Mouse (Mus musculus): ENCODE results near the gene Vwa5b2. TPM values are rescaled to one million over a fixed set of nuclear protein-coding genes. Genes with fewer than 3 reads are reported as not detected.
A peak's percentile ranks its signal among the peaks of the same experiment; 100 is the strongest.

The Vwa5b2 gene
- polyA plus RNA-seq, 1 experiment from 2014 or later: 0.20 TPM

GRCm38 (mm10) chr16:20620399-20620735, 31.1 kb downstream of the Vwa5b2 start:
- WGBS (ENCODE audit: insufficient replicate concordance): 3% methylated on average over 9 of the region's 9 CpGs
- Histone ChIP-seq H3K27me3 (ENCODE audit: control insufficient read depth, insufficient read depth, low read length) (peaks cover 50% of the 10 kb centered on the region), H3K36me3 (ENCODE audit: control insufficient read depth, insufficient read depth, low read length) (no peaks in the 10 kb centered on the region), H3K4me3 (ENCODE audit: low read depth, low read length) (peak overlapping the region; percentile 71), H3K9me3 (replicated peaks; ENCODE audit: control insufficient read depth, low read length) (no peaks in the 10 kb centered on the region), H3K4me2 (peak overlapping the region; percentile 100), H3K9ac (ENCODE audit: low read depth, low read length) (no peak overlapping the region), H3K4me1 (ENCODE audit: control insufficient read depth, insufficient read depth, low read length) (peaks cover 26% of the 10 kb centered on the region), H3K27ac (ENCODE audit: low read depth, low read length) (no peak overlapping the region)
- ATAC-seq (replicated peaks; ENCODE audit: insufficient number of reproducible peaks, low FRiP score, low TSS enrichment): no peak

- Histone ChIP-seq H3K36me3 (ENCODE audit: control insufficient read depth, insufficient read depth, low read length) (no peaks in the 10 kb centered on the region), H3K4me2 (peak overlapping the region; percentile 100), H3K4me3 (ENCODE audit: low read depth, low read length) (peak overlapping the region; percentile 71), H3K27me3 (ENCODE audit: control insufficient read depth, insufficient read depth, low read length) (peaks cover 50% of the 10 kb centered on the region), H3K9ac (ENCODE audit: low read depth, low read length) (peak overlapping the region; percentile 76; the same call in 1 of the 2 replicates), H3K27ac (ENCODE audit: low read depth, low read length) (no peak overlapping the region), H3K9me3 (replicated peaks; ENCODE audit: control insufficient read depth, low read length) (no peaks in the 10 kb centered on the region), H3K4me1 (ENCODE audit: control insufficient read depth, insufficient read depth, low read length) (peaks cover 26% of the 10 kb centered on the region)
- 0 out of 2 replicates have a peak, but pooled peaks have one; percentile 8 for ATAC-seq (replicated peaks; ENCODE audit: insufficient number of reproducible peaks, low FRiP score, low TSS enrichment)
- under 1% methylated on average over 32 of the region's 32 CpGs for WGBS (ENCODE audit: insufficient replicate concordance)
Observed at GRCm38 (mm10) chr16:20620751-20621190, 31.5 kb downstream of the Vwa5b2 start.

- peak within 1 kb of the TSS; percentile 71 for H3K4me3 ChIP-seq (ENCODE audit: low read depth, low read length)
- H3K4me2 ChIP-seq: peak within 1 kb of the TSS; percentile 100
- under 1% methylated on average over 84 of the region's 92 CpGs for WGBS (ENCODE audit: insufficient replicate concordance)
- no peaks in the 10 kb centered on the region for H3K36me3 ChIP-seq (ENCODE audit: control insufficient read depth, insufficient read depth, low read length)
- no peaks in the 10 kb centered on the region for H3K9me3 ChIP-seq (replicated peaks; ENCODE audit: control insufficient read depth, low read length)
- H3K9ac ChIP-seq (ENCODE audit: low read depth, low read length): peak within 1 kb of the TSS; percentile 76
- H3K4me1 ChIP-seq (ENCODE audit: control insufficient read depth, insufficient read depth, low read length): peaks cover 26% of the 10 kb centered on the region
- H3K27me3 ChIP-seq (ENCODE audit: control insufficient read depth, insufficient read depth, low read length): peaks cover 50% of the 10 kb centered on the region
- H3K27ac ChIP-seq (ENCODE audit: low read depth, low read length): 0 out of 2 replicates have a peak within 1 kb of the TSS, but pooled peaks have one; percentile 10
- peak; percentile 52 for ATAC-seq (replicated peaks; ENCODE audit: insufficient number of reproducible peaks, low FRiP score, low TSS enrichment)
Observed at GRCm38 (mm10) chr16:20621191-20621990, 32.1 kb downstream of the Vwa5b2 start, which contains the start of gene Camk2n2. Camk2n2 (minus strand) TSS chr16:20621287.

GRCm38 (mm10) chr16:20621991-20622685, 32.9 kb downstream of the Vwa5b2 start:
- Histone ChIP-seq H3K27ac (ENCODE audit: low read depth, low read length) (0 out of 2 replicates have a peak overlapping the region, but pooled peaks have one; percentile 10), H3K36me3 (ENCODE audit: control insufficient read depth, insufficient read depth, low read length) (no peaks in the 10 kb centered on the region), H3K4me1 (ENCODE audit: control insufficient read depth, insufficient read depth, low read length) (peaks cover 26% of the 10 kb centered on the region), H3K9ac (ENCODE audit: low read depth, low read length) (peak overlapping the region; percentile 76), H3K9me3 (replicated peaks; ENCODE audit: control insufficient read depth, low read length) (no peaks in the 10 kb centered on the region), H3K27me3 (ENCODE audit: control insufficient read depth, insufficient read depth, low read length) (peaks cover 50% of the 10 kb centered on the region), H3K4me3 (ENCODE audit: low read depth, low read length) (peak overlapping the region; percentile 71), H3K4me2 (peak overlapping the region; percentile 100)
- peak; percentile 46; the same call in 1 of the 2 replicates for ATAC-seq (replicated peaks; ENCODE audit: insufficient number of reproducible peaks, low FRiP score, low TSS enrichment)
- under 1% methylated on average over 36 of the region's 37 CpGs for WGBS (ENCODE audit: insufficient replicate concordance)

- Histone ChIP-seq H3K4me2 (no peak overlapping the region), H3K9me3 (replicated peaks; ENCODE audit: control insufficient read depth, low read length) (no peaks in the 10 kb centered on the region), H3K4me3 (ENCODE audit: low read depth, low read length) (no peak overlapping the region), H3K27me3 (ENCODE audit: control insufficient read depth, insufficient read depth, low read length) (peaks cover 47% of the 10 kb centered on the region), H3K4me1 (ENCODE audit: control insufficient read depth, insufficient read depth, low read length) (peaks cover 26% of the 10 kb centered on the region), H3K27ac (ENCODE audit: low read depth, low read length) (no peak overlapping the region), H3K9ac (ENCODE audit: low read depth, low read length) (no peak overlapping the region), H3K36me3 (ENCODE audit: control insufficient read depth, insufficient read depth, low read length) (no peaks in the 10 kb centered on the region)
- 55% methylated on average over 2 of the region's 2 CpGs for WGBS (ENCODE audit: insufficient replicate concordance)
- no peak for ATAC-seq (replicated peaks; ENCODE audit: insufficient number of reproducible peaks, low FRiP score, low TSS enrichment)
Observed at GRCm38 (mm10) chr16:20623211-20623610, 33.9 kb downstream of the Vwa5b2 start.

GRCm38 (mm10) chr16:20628871-20629391, 39.7 kb downstream of the Vwa5b2 start:
- Histone ChIP-seq H3K9me3 (replicated peaks; ENCODE audit: control insufficient read depth, low read length) (no peaks in the 10 kb centered on the region), H3K36me3 (ENCODE audit: control insufficient read depth, insufficient read depth, low read length) (no peaks in the 10 kb centered on the region), H3K4me1 (ENCODE audit: control insufficient read depth, insufficient read depth, low read length) (no peaks in the 10 kb centered on the region; the same call in 1 of the 2 replicates), H3K4me3 (ENCODE audit: low read depth, low read length) (no peak overlapping the region), H3K9ac (ENCODE audit: low read depth, low read length) (no peak overlapping the region), H3K27me3 (ENCODE audit: control insufficient read depth, insufficient read depth, low read length) (peaks cover 23% of the 10 kb centered on the region), H3K27ac (ENCODE audit: low read depth, low read length) (no peak overlapping the region), H3K4me2 (no peak overlapping the region)
- ATAC-seq (replicated peaks; ENCODE audit: insufficient number of reproducible peaks, low FRiP score, low TSS enrichment): no peak
- 54% methylated on average over 11 of the region's 11 CpGs for WGBS (ENCODE audit: insufficient replicate concordance)

GRCm38 (mm10) chr16:20629731-20630634, 40.7 kb downstream of the Vwa5b2 start, which contains the start of gene Ece2:
Ece2 (plus strand) TSS chr16:20629828.
- H3K9ac ChIP-seq (ENCODE audit: low read depth, low read length): peak within 1 kb of the TSS; percentile 66
- no peaks in the 10 kb centered on the region for H3K36me3 ChIP-seq (ENCODE audit: control insufficient read depth, insufficient read depth, low read length)
- ATAC-seq (replicated peaks; ENCODE audit: insufficient number of reproducible peaks, low FRiP score, low TSS enrichment): no peak
- H3K4me2 ChIP-seq: peak within 1 kb of the TSS; percentile 96
- no peak within 1 kb of the TSS for H3K27ac ChIP-seq (ENCODE audit: low read depth, low read length)
- H3K9me3 ChIP-seq (replicated peaks; ENCODE audit: control insufficient read depth, low read length): no peaks in the 10 kb centered on the region
- no peaks in the 10 kb centered on the region; the same call in 1 of the 2 replicates for H3K4me1 ChIP-seq (ENCODE audit: control insufficient read depth, insufficient read depth, low read length)
- H3K27me3 ChIP-seq (ENCODE audit: control insufficient read depth, insufficient read depth, low read length): peaks cover 23% of the 10 kb centered on the region
- 7% methylated on average over 54 of the region's 54 CpGs for WGBS (ENCODE audit: insufficient replicate concordance)
- H3K4me3 ChIP-seq (ENCODE audit: low read depth, low read length): peak within 1 kb of the TSS; percentile 58

- no peaks in the 10 kb centered on the region for H3K36me3 ChIP-seq (ENCODE audit: control insufficient read depth, insufficient read depth, low read length)
- WGBS (ENCODE audit: insufficient replicate concordance): 77% methylated on average over 8 of the region's 8 CpGs
- no peak for ATAC-seq (replicated peaks; ENCODE audit: insufficient number of reproducible peaks, low FRiP score, low TSS enrichment)
- H3K4me3 ChIP-seq (ENCODE audit: low read depth, low read length): no peak overlapping the region
- H3K9ac ChIP-seq (ENCODE audit: low read depth, low read length): no peak overlapping the region
- H3K27me3 ChIP-seq (ENCODE audit: control insufficient read depth, insufficient read depth, low read length): no peaks in the 10 kb centered on the region
- no peaks in the 10 kb centered on the region for H3K9me3 ChIP-seq (replicated peaks; ENCODE audit: control insufficient read depth, low read length)
- H3K4me1 ChIP-seq (ENCODE audit: control insufficient read depth, insufficient read depth, low read length): no peaks in the 10 kb centered on the region
- no peak overlapping the region for H3K4me2 ChIP-seq
- H3K27ac ChIP-seq (ENCODE audit: low read depth, low read length): no peak overlapping the region
Observed at GRCm38 (mm10) chr16:20637410-20637809, 48.1 kb downstream of the Vwa5b2 start.

Data from heart, embryonic 11.5 days (tissue).